23 mouse cellular contexts compared by ENCODE assay signal in the genomic region with DNA sequence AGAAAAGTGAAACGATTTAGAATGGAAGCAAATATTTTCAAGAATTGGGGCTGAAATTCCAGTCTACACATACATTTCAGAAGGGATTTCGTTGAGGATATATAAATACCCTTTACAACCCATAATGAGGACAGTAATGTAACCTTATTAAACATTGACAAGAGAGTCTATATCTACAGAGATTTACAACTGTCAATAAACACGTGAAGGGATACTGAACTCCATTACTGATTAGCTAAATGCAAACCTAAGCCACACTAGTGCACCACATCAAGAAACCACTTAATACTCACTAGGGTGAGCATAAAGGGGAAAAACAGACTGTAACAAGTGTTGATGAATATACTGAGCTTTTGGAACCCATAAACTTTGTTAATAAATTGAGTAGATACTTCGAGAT. TPM values are rescaled to one million over a fixed set of nuclear protein-coding genes. Genes with fewer than 3 reads are reported as not detected.
"Had no signal": no experiment of that assay in that cellular context is flagged by ENCODE, and none has a peak within 500 bp of the region (broad histone marks: within the 10 kb centered on the region; RNA-seq: fewer than 3 reads in every experiment).

No protein-coding gene starts in this region.

- H3K4me2 ChIP-seq: neural tube, embryonic 12.5 days; neural tube, embryonic 13.5 days; neural tube, embryonic 15.5 days; stomach, embryonic 15.5 days had no signal

- H3K4me3 ChIP-seq: neural tube, embryonic 12.5 days; neural tube, embryonic 13.5 days; neural tube, embryonic 15.5 days; stomach, embryonic 15.5 days had no signal

- H3K9ac ChIP-seq: neural tube, embryonic 12.5 days; neural tube, embryonic 13.5 days; neural tube, embryonic 15.5 days; stomach, embryonic 15.5 days had no signal

- H3K4me1 ChIP-seq: neural tube, embryonic 12.5 days; neural tube, embryonic 13.5 days; neural tube, embryonic 15.5 days; stomach, embryonic 15.5 days had no signal

- H3K27ac ChIP-seq: neural tube, embryonic 12.5 days; neural tube, embryonic 13.5 days; neural tube, embryonic 15.5 days; stomach, embryonic 15.5 days had no signal

- H3K27me3 ChIP-seq: neural tube, embryonic 12.5 days; neural tube, embryonic 13.5 days; neural tube, embryonic 15.5 days; stomach, embryonic 15.5 days had no signal

- DNase-seq: retina, postnatal 1 day; right cerebral cortex, adult 18-20 months; right cerebral cortex, postnatal 14 days; right cerebral cortex, postnatal 25 days; right cerebral cortex, postnatal 4 days; spleen, adult 18-20 months; thymus, adult 18-20 months; thymus, adult 2 months; thymus, postnatal 25 days; thymus, postnatal 36 days; thymus, postnatal 4 days had no signal

- H3K9me3 ChIP-seq: neural tube, embryonic 12.5 days; neural tube, embryonic 13.5 days; neural tube, embryonic 15.5 days; stomach, embryonic 15.5 days had no signal

- H3K36me3 ChIP-seq: neural tube, embryonic 12.5 days; neural tube, embryonic 13.5 days; neural tube, embryonic 15.5 days; stomach, embryonic 15.5 days had no signal

RNA-seq across cellular contexts. Expression of a gene that starts 4.7 kb away (rescaled TPM):
- total RNA-seq: neutrophil, adult 5-6 weeks had no signal
- polyA plus RNA-seq: neural tube, embryonic 12.5 days; neural tube, embryonic 13.5 days; neural tube, embryonic 14.5 days; neural tube, embryonic 15.5 days; small intestine, adult 2 months; spleen, adult 2 months; stomach, embryonic 14.5 days; stomach, embryonic 15.5 days; stomach, embryonic 16.5 days; thymus, postnatal 0 days; urinary bladder, adult 2 months had no signal

RNA-seq across cellular contexts. Expression of a gene that starts 29.8 kb away (rescaled TPM):
- total RNA-seq: neutrophil, adult 5-6 weeks had no signal
- polyA plus RNA-seq: neural tube, embryonic 12.5 days; neural tube, embryonic 13.5 days; neural tube, embryonic 14.5 days; neural tube, embryonic 15.5 days; small intestine, adult 2 months; spleen, adult 2 months; stomach, embryonic 14.5 days; stomach, embryonic 15.5 days; stomach, embryonic 16.5 days; thymus, adult 2 months; thymus, postnatal 0 days; urinary bladder, adult 2 months had no signal

RNA-seq across cellular contexts. Expression of a gene that starts 54.4 kb away (rescaled TPM):
- polyA plus RNA-seq: neural tube, embryonic 12.5 days; neural tube, embryonic 13.5 days; neural tube, embryonic 14.5 days; neural tube, embryonic 15.5 days had no signal
